Mouse (Mus musculus): ENCODE measurements around the gene Trap1.

DNA sequence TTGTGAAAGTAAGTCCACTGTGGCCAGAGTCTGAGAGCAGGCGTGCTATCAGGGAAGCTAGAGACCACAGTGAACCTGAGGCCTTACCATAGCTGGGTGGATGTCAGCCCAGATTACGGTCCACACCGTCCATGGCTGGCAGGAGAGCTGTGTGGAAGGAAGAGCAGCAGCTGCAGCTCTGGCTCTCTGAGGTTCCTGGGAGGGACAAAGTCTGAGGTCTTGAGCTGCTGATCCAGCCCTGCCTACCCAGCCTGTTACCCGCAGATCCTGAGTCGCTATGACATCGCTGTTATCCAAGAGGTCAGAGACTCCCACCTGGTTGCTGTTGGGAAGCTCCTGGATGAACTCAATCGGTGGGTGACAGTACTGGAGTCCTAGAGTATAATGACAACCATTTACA lies 39.9 kb downstream of the Trap1 start:
- TF ChIP-seq CTCF (IDR thresholded peaks at IDR 0.05; ENCODE audit: borderline replicate concordance, control insufficient read depth, extremely low read depth, insufficient read depth, low read length, poor library complexity) (no peak), POLR2A (IDR thresholded peaks at IDR 0.05; ENCODE audit: control insufficient read depth, extremely low read depth, insufficient read depth, low read length, poor library complexity) (no peak)

Measured in thymus, adult 2 months (tissue).